Mouse (Mus musculus) mesoderm, embryonic 11.5 days (tissue): ENCODE data around the gene Atg9b.

ENCODE experiments used
- DNase-seq: peaks from one replicate; pipeline ENCODE4 v3.0.0-alpha.2; 2012; ENCODE audit warnings: low read depth, low spot score

Atg9b gene

DNA sequence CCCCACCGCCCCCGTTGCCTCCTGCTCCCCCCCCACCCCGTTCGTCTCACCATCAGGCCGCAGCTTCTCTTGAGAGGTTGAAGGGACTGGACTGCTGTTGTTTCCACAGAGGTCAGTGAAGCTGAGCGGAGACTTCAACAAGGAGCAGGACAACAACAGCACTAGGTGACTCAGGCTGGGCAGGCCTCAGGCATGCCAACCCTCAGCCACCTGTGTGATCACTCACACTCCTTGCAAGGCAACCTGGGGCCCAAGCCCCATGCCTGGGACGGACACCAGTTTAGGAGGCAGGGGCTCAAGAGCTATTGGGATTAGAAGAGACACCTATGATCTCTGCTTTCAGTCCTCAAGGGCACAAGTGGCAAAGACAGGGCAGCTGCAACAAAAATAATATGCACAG lies at the start of gene Atg9b:
TSS of gene Atg9b (minus strand) at position 280 of the 400 bp plus-strand sequence.
- no peak for DNase-seq

DNA sequence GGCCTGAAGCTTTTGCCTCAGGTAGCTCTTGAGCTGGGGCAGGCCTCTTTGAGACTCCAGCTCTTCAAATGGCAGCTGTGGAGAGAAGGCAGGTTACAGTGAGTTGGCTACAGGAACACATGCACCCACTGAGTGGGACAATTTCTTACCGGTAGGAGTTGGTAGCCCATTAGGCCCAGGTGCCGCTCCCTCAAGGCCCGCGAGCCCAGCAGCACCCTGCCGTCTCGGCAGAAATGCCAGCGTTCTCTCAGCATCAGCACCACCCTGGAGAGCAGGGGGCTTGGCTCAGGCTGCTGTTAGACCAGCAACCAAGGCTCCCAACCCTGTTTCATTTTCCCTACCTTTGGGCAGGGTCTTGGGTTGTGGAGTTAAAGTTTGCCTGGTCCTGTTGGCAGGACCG lies 49.2 kb upstream of the Atg9b start:
- no peak for DNase-seq

- no peak for DNase-seq
These were observed 42.0 kb upstream of the Atg9b start for GRCm38 (mm10) chr5:24433993-24434392.

DNA sequence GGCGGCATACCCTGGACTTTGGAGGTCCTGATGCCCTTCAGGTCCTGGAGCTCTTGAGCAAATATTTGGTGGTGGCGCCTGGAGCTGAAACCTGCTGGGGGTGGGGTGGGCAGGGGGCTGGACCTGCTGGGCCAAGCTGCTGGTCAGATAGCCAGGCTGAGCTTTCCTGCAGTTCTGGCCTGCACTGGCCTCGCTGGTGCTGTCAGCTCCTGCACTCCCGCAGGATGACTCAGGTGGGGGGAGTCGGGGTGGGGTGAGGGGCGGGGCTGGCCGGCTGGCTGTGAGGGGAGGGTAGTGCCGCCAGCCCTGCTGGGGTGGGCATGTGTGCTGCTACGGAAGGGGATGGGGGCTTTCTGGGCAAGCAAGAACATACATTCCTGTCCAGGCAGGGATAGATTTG lies 36.7 kb upstream of the Atg9b start:
- no peak for DNase-seq

- DNase-seq: peak; percentile 47
These were observed 36.0 kb upstream of the Atg9b start for GRCm38 (mm10) chr5:24427981-24428402.

DNA sequence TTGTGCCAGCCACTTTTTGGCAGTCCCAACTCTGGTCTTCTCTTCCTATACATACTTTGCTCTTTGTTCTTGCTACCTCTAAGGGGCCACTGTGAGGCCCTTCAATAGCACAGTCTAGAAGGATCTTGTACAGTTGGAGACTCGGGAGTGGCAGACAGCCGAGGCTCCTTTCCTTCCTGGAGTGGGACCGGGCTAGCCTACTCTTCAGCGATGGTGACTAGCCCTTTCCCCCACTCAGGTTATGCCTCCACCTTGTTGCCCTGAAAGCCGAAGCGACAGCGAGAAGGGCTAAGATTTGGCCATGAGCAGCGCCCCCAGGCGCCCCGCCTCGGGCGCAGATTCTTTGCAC lies 35.3 kb upstream of the Atg9b start:
- no peak for DNase-seq

GRCm38 (mm10) chr5:24426556-24427284 lies 34.8 kb upstream of the Atg9b start:
- DNase-seq: no peak

GRCm38 (mm10) chr5:24426037-24426432 lies 34.1 kb upstream of the Atg9b start:
- DNase-seq: no peak

DNA sequence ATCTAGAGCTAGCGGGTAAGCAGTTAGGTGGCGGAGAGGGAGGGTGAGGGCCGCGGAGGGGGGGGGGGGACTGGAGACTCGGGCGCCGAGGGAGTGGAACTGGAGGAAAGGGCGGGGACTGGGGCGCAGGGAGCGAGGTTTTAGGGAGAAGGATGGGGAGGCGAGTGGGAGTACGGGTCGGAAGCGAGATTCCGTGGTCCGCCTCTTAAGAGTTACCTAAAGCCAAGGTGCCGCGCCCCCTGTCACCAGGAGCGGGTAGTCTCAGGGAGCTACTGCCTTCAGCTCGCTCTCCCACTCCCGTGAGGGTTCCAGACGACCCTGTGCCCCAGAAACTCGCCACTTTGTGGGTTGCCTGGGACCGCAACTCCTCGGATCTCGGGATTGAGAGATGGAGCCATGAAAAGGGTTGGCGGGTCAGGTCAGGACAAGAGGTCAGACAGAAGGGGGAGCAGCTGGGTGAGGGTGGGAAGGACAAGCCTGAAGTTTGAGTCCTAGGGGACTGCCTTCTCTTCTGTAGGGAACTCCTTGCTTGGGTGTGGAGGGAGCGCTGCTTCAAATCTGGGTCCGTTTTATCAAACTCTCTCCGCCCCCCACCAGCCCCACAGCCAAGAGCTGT lies 33.6 kb upstream of the Atg9b start:
- DNase-seq: peak; percentile 53

DNA sequence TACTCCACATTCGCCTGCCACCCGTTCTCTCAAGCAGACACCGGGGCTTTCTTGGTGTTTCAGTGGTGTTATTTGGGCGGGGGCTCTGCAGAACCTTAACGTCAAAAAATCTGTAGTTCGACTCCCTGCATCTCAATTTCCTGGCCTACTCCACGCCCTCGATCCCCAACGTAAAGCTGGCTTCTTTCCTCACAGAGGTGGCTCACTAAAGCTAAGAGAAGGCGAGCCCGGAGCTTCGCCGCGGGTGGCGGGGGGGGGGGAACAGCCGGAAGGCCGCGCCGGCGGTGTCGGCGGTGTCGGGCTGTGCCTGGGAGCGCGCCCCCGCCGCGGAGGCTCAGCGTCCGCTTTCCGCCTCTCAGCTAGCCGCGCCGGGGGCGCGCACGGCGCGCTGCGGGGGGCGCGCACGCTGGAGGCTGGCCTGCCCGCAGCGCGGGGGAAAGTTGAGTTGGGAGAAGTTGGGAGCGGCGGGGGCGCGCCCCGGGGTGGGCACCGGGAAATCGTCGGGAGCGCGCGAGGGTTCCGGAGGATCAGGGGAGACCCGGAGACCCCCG lies 33.0 kb upstream of the Atg9b start:
- DNase-seq: peak; percentile 91

DNA sequence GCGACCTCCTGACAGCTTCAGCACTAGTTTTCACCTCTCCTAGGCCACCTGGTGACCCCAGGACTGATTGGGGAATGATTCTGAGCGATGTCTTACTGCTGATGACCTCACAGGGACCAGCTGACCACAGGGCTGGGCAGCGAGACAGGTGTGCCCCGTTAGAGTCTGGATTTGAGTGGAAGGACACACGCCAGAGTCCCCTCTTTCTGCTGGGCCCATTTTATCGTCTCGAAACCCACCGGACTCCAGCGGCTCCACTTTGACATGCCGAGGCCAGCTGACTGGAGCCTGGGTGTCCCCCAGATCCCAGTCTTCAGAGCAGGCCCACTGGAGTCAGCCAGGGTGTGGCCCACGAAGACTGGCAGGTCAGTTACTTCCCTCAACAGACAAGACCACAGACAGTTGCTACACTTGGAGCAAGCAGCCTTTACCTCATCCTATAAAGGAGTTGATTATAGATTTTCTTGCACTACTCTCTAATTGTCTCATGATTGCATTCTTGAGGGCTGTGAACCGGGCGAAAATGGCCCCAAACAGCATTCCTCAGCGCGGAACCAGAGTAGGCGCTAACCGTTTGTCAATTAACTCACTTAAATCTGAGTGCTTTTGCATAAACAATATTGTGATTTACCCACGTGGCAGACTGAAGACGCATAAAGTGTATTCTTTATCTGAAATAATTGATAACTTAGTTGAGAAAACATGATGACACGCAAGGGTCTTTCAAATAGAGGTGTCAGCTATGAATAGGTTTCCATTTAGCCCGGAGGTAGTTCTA lies 32.2 kb upstream of the Atg9b start:
- DNase-seq: no peak

- DNase-seq: peak; percentile 100
These were observed 31.4 kb upstream of the Atg9b start, which contains the start of the genes Cdk5 and Slc4a2 for GRCm38 (mm10) chr5:24423129-24424003. Cdk5 (minus strand) TSS chr5:24423530. Slc4a2 (plus strand) TSS chr5:24423837.

GRCm38 (mm10) chr5:24420381-24420780 lies 28.4 kb upstream of the Atg9b start:
- no peak for DNase-seq

DNA sequence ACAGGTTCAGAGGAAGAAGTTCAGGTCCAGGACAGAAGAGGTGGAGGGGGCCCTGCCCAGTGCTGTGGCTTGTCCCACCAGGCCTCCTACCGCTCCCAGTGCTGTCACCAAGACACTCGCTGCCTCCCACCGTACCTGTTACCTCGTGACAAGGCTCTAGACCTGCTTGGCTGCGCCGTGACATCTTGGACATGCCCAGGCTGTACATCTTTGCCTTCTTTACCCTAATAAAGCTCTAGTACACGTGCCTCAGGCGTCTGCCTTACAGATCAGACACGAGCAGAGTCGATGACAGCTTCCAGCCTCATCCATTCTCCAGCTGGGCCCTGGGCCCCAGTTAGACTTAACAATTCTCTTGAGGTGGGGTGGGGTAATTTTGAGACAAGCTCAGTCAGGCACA lies 25.6 kb upstream of the Atg9b start:
- no peak for DNase-seq

DNA sequence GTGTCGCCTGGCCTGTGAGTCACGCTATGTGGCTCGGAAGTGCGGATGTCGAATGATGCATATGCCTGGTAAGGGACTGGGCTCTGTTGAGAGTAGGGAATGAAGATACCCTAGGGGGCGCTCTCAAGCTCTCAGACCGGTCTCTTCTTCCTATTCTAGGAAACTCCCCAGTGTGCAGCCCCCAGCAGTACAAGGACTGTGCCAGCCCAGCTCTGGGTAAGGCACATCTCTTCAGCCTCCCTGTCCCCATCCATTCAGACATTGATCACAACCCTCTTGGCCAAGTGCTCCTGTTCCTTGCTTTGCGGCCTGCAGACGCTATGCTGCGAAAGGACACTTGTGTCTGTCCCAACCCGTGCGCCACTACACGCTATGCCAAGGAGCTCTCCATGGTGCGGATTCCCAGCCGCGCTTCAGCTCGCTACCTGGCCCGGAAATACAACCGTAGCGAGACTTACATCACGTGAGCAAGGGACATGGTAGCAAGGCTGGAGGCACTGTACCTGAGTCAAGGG lies 24.3 kb upstream of the Atg9b start:
- DNase-seq: peak; percentile 73

DNA sequence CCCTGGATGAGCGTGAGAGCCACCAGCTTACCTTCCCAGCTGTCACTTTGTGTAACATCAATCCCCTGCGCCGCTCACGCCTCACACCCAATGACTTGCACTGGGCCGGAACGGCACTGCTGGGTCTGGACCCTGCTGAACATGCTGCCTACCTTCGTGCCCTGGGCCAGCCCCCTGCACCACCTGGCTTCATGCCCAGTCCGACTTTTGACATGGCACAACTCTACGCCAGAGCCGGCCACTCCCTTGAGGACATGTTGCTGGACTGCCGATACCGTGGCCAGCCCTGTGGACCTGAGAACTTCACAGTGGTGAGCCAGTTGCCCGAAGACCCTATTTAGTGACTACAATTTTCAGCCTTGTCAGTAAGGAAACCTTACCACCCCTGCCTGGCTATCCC lies 22.0 kb upstream of the Atg9b start:
- DNase-seq: no peak

DNA sequence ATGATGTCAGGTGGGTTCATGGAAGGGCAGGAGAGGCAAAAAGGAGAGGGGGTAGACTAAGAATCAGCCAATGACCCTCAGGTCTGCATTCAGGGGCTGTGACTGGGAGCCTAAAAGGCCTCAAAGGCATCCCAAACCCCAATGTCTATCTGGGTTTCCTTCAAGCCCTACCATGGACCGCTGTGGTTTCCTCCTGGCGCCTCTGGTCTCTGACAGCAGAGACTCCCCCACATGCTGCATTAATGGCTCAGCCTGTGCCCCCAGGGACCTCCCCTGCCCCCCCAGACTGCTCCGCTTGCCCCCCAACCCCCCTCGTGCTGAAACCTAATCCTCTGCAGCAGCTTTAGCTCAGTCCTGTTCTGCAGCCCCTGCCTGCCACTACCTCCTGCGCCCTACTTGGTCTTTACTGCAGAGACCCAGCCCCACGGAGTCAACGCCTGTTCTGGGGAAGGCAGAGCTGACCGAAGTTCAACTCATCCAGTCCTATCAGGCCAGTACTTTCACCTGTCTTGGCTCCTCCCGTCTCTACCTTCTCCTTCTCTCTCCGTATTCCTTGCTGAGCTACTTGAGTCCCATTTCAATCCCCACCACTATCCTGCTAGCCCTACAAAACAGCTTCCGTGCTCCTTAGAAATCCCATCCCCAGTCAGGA lies 21.2 kb upstream of the Atg9b start, which contains the start of gene Asic3:
TSS of gene Asic3 (plus strand) at position 351 of the 652 bp plus-strand sequence.
- no peak for DNase-seq

DNA sequence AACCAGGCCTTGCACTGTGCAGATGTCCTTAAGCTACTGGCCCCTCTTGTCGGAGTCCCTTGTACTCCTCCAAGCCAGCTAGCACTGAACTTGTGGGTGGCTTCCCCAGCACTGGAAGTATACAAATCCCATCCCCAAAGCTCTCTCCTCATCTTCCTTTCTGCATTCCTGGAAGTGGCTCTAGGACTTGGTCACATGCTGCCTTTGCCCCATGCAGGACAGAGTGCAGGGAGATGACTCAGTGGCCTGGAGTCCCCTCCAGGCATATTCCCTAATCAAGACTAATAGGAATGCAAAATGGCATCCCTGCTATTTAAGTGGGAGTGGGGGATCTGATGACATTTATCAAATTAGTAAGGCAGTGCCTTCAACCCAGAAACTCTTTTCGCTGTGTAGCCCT lies 20.1 kb upstream of the Atg9b start:
- DNase-seq: no peak

DNA sequence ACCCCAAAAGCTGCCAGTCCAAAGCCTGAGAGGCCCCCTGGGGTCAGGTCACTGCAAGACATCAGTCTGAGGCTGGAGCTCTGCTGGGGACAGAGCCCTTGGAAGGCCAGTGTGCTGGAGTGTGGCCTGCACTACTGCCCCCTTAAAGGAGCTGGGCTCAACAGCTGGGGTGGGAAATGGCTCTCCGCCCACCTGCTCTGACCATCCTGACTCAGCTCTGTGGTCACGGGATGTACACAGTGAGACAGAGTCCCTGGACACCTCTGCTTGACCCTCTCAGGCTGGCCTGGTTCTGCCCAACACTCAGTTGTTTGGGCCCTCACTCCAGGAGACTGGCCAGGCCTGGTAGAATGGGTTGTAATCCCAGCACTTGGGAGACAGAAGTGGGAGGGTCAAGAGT lies 17.5 kb upstream of the Atg9b start:
- no peak for DNase-seq

GRCm38 (mm10) chr5:24408651-24409050 lies 16.7 kb upstream of the Atg9b start:
- no peak for DNase-seq
